ENCODE assay signal across 9 mouse cellular contexts in the genomic region with DNA sequence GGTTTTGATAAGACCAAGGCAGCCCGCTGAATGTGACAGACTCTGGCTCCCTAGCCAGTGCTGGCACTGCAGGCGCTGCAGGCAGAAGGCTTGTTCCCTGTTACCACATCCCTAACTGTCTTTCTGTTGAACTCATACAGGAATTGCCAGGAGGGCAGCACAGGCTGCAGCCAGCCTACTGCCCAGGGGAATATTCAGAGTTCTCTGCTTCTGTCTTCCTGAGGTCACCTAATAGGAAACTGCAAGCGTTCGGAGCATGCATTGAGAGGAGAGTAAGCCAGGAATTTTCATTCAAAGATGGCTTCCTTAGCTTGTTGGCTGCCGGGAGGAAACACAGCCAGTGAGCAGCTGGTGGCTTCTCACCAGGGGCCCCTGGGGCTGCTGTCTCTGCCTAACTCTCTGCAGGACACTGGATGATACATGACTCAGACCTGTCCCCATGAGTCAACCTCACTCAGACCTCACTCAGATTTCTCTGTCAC. TPM values are rescaled to one million over a fixed set of nuclear protein-coding genes. Genes with fewer than 3 reads are reported as not detected.
A peak's percentile ranks its signal among the peaks of the same experiment; 100 is the strongest.
DNase-seq lines count a peak whose midpoint lies in the region; ATAC-seq lines count a peak whose summit lies in the region.
"Had no signal": no experiment of that assay in that cellular context is flagged by ENCODE, and none has a peak within 500 bp of the region (broad histone marks: within the 10 kb centered on the region; RNA-seq: fewer than 3 reads in every experiment).

No protein-coding gene starts in this region.

- intact Hi-C loops in heart, postnatal 10 days (cut with DNase I) = loop anchor here (10.0 kb wide), 1 partner anchor 311 kb away; no protein-coding TSS in a partner anchor

- no peaks in the 10 kb centered on the region for H3K36me3 ChIP-seq in kidney, embryonic 14.5 days (ENCODE audit: control insufficient read depth, insufficient read depth, low read length)

- no peak overlapping the region for H3K9ac ChIP-seq in kidney, embryonic 14.5 days (ENCODE audit: low read depth, low read length)

- 56% methylated on average over 5 of the region's 5 CpGs for WGBS in kidney, embryonic 14.5 days

- H3K4me2 ChIP-seq in kidney, embryonic 14.5 days (replicated peaks; ENCODE audit: low read depth, low read length) = no peak overlapping the region

- H3K27me3 ChIP-seq in kidney, embryonic 14.5 days (ENCODE audit: control insufficient read depth, insufficient read depth, low read length) = no peaks in the 10 kb centered on the region; the same call in 1 of the 2 replicates

- no peaks in the 10 kb centered on the region for H3K9me3 ChIP-seq in kidney, embryonic 14.5 days (ENCODE audit: control insufficient read depth, low read length)

- ATAC-seq in monocyte, adult 5-6 weeks (replicated peaks; ENCODE audit: insufficient number of reproducible peaks, low FRiP score, low TSS enrichment, poor library complexity, severe bottlenecking) = no peak
- ATAC-seq in kidney, embryonic 14.5 days (ENCODE audit: low FRiP score, low TSS enrichment) = no peak
- ATAC-seq: activated CD4-positive, CD25-positive, alpha-beta regulatory T cell, adult 4 months had no signal

- peak; percentile 41 to 42 for DNase-seq in heart, postnatal 10 days
- DNase-seq in heart, adult 18-20 months = no peak
- peak; percentile 94 for DNase-seq in 416B (ENCODE audit: low read depth)
- peak; percentile 75 for DNase-seq in adipocyte (ENCODE audit: low spot score)
- peak; percentile 37 for DNase-seq in heart, postnatal 4 days
- DNase-seq in urinary bladder, postnatal 25 days (ENCODE audit: low spot score) = no peak

- 0 out of 2 replicates have a peak, but pooled peaks cover 7% of the 10 kb centered on the region for H3K4me1 ChIP-seq in kidney, embryonic 14.5 days (ENCODE audit: control insufficient read depth, insufficient read depth, low read length)

- H3K27ac ChIP-seq in kidney, embryonic 14.5 days (ENCODE audit: low read depth, low read length) = no peak overlapping the region

- no peak overlapping the region for H3K4me3 ChIP-seq in kidney, embryonic 14.5 days (ENCODE audit: low read length)

RNA-seq across cellular contexts. Expression of a gene that starts 2.5 kb away (rescaled TPM):
- total RNA-seq in heart, postnatal 10 days (2021) = 1 to 10 TPM; 1.4 to 1.7 TPM
- 1 to 10 TPM; 1.5 to 2.9 TPM for total RNA-seq in heart, adult 18-20 months (2021)
- total RNA-seq in heart, postnatal 4 days (2021) = 1 to 10 TPM; 1.8 to 1.9 TPM
- total RNA-seq in monocyte, adult 5-6 weeks (2017) = 48.6 to 147 TPM (median 77.3 TPM) in 3 replicates
- polyA plus RNA-seq in kidney, embryonic 14.5 days (2014; fragmentation: Nextera tagmentation; extraction: Ambion mirVana) = 0.90 and 1.3 TPM in 2 replicates

Comparison
In these comparisons a context has a peak if more than half of its experiments do, and no peak if none do; other contexts are left out.
1. DNase-seq: peak in heart, postnatal 10 days (2 of 2), 416B (single experiment), adipocyte (single experiment) and heart, postnatal 4 days (single experiment); none in heart, adult 18-20 months (0 of 2) and urinary bladder, postnatal 25 days (single experiment).
2. RNA of a gene that starts 2.5 kb away (total RNA-seq): 48.6 to 147 TPM in monocyte, adult 5-6 weeks; 1.5 to 2.9 TPM in heart, adult 18-20 months, 1.8 to 1.9 TPM in heart, postnatal 4 days and 1.4 to 1.7 TPM in heart, postnatal 10 days; every median in the first group is over 10 times any median in the second.